Mouse (Mus musculus) activated CD4-positive, CD25-positive, alpha-beta regulatory T cell, adult 4 months (primary cell): Measurements from ENCODE around the gene Tlr3. TPM values are rescaled to one million over a fixed set of nuclear protein-coding genes. Genes with fewer than 3 reads are reported as not detected.

Experiments
- polyA plus RNA-seq, 2 experiments: library from polyadenylated mRNA; unstranded; fragments of 100-300 nt; shearing (Covaris generic); gene quantifications; one replicate each; pipeline ENCODE4 v1.2.1; 2017

Gene Tlr3
- polyA plus RNA-seq, 2 experiments from 2014 or later = 0.43 to 0.45 TPM

Other genes with a start within 250 kb of the Tlr3 start
- gene F11, start 149.0 kb downstream of the Tlr3 start, polyA plus RNA-seq = not detected
- gene Klkb1, start 116.2 kb downstream of the Tlr3 start, polyA plus RNA-seq = under 1 TPM; 0.09 to 0.25 TPM
- gene Gm45753, start 102.6 kb downstream of the Tlr3 start, polyA plus RNA-seq = not detected
- 10 to 100 TPM; 10.8 to 14.2 TPM for gene Cyp4v3, start 77.9 kb downstream of the Tlr3 start, polyA plus RNA-seq
- gene Fam149a, start 28.8 kb downstream of the Tlr3 start, polyA plus RNA-seq = not detected
- under 1 TPM; 0.11 to 0.32 TPM for gene Sorbs2, start 96.7 kb upstream of the Tlr3 start, polyA plus RNA-seq